Mouse (Mus musculus) bone marrow macrophage, adult 2 months (primary cell): Measurements from ENCODE around the gene Ttc7.

ENCODE experiments used
- CTCF ChIP-seq: IDR thresholded peaks from 2 replicates; pipeline ENCODE4 v1.5.1; 2012; ENCODE audit warnings: low read depth, mild to moderate bottlenecking, low read length, moderate library complexity
- POLR2A ChIP-seq: IDR thresholded peaks from 2 replicates; pipeline ENCODE4 v1.6.1; 2012; ENCODE audit warnings: mild to moderate bottlenecking, low read depth, low read length, borderline replicate concordance

DNA sequence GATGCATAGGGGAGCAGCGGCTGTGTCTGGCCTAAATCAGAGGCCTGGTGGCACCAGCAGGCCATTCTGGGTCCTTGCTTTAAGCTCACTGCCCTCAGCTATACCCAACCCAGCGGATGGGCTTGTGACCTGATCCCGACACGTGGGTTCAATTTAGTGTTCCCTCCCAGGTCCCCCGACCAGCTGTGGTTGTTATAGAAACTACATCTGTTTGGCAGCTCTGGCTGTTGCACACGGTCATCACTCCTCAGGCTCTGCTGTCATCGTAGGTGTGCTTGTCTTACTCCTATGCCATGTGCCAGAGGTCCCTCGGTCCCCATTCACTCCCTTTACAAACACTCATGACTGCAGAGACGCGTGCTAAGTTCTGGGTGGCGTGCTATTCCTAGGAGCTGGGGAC is 44.9 kb upstream of the Ttc7 start:
- TF ChIP-seq CTCF, result no peak
- TF ChIP-seq POLR2A, result no peak
